Mouse (Mus musculus): ENCODE measurements around the gene Mtfr1l. TPM values are rescaled to one million over a fixed set of nuclear protein-coding genes. Genes with fewer than 3 reads are reported as not detected.

Mtfr1l gene
- polyA plus RNA-seq, 1 experiment from 2014 or later = 125 TPM

GRCm38 (mm10) chr4:134557626-134558249 lies 22.6 kb upstream of the Mtfr1l start:
- H3K9ac ChIP-seq = no peak overlapping the region
- no peaks in the 10 kb centered on the region for H3K4me1 ChIP-seq (ENCODE audit: insufficient read depth)
- no peaks in the 10 kb centered on the region for H3K27me3 ChIP-seq (ENCODE audit: insufficient read depth, low read length)
- no peaks in the 10 kb centered on the region for H3K9me3 ChIP-seq (ENCODE audit: low read depth, low read length)
- H3K36me3 ChIP-seq (ENCODE audit: insufficient read depth) = no peaks in the 10 kb centered on the region
- no peak overlapping the region for H3K4me3 ChIP-seq (ENCODE audit: low read depth, low read length)
- ATAC-seq (ENCODE audit: insufficient read depth) = no peak
- 16% methylated on average over 15 of the region's 16 CpGs for WGBS
- H3K4me2 ChIP-seq = no peak overlapping the region
- TF ChIP-seq CTCF (IDR thresholded peaks at IDR 0.05; ENCODE audit: low read depth) = no peak
- H3K27ac ChIP-seq (ENCODE audit: low read depth) = no peak overlapping the region
- DNase-seq = no peak

GRCm38 (mm10) chr4:134555956-134556580 lies 20.9 kb upstream of the Mtfr1l start:
- no peak overlapping the region for H3K9ac ChIP-seq
- no peak for DNase-seq

GRCm38 (mm10) chr4:134553631-134554030 lies 18.4 kb upstream of the Mtfr1l start:
- H3K4me1 ChIP-seq (ENCODE audit: insufficient read depth) = 0 out of 2 replicates have a peak, but pooled peaks cover 2% of the 10 kb centered on the region
- peaks cover 18% of the 10 kb centered on the region for H3K36me3 ChIP-seq (ENCODE audit: insufficient read depth)
- H3K4me2 ChIP-seq = no peak overlapping the region
- no peak overlapping the region for H3K9ac ChIP-seq
- H3K4me3 ChIP-seq (ENCODE audit: low read depth, low read length) = no peak overlapping the region
- no peak for TF ChIP-seq CTCF (IDR thresholded peaks at IDR 0.05; ENCODE audit: low read depth)
- DNase-seq (no peak), ATAC-seq (ENCODE audit: insufficient read depth) (no peak)
- H3K27me3 ChIP-seq (ENCODE audit: insufficient read depth, low read length) = no peaks in the 10 kb centered on the region
- H3K27ac ChIP-seq (ENCODE audit: low read depth) = no peak overlapping the region
- peaks cover 6% of the 10 kb centered on the region; the same call in 1 of the 2 replicates for H3K9me3 ChIP-seq (ENCODE audit: low read depth, low read length)
- WGBS = 68% methylated on average over 1 of the region's 1 CpGs

More at GRCm38 (mm10) chr4:134555956-134556580, 20.9 kb upstream of the Mtfr1l start:
- H3K4me3 ChIP-seq (ENCODE audit: low read depth, low read length) = no peak overlapping the region
- no peak overlapping the region for H3K27ac ChIP-seq (ENCODE audit: low read depth)
- H3K36me3 ChIP-seq (ENCODE audit: insufficient read depth) = no peaks in the 10 kb centered on the region
- no peak overlapping the region for H3K4me2 ChIP-seq
- H3K27me3 ChIP-seq (ENCODE audit: insufficient read depth, low read length) = no peaks in the 10 kb centered on the region
- no peak for ATAC-seq (ENCODE audit: insufficient read depth)
- H3K4me1 ChIP-seq (ENCODE audit: insufficient read depth) = no peaks in the 10 kb centered on the region
- H3K9me3 ChIP-seq (ENCODE audit: low read depth, low read length) = no peaks in the 10 kb centered on the region
- 71% methylated on average over 8 of the region's 8 CpGs for WGBS
- peak; percentile 50; the same call in 1 of the 2 replicates for TF ChIP-seq CTCF (IDR thresholded peaks at IDR 0.05; ENCODE audit: low read depth)

- Histone ChIP-seq H3K4me2 (peak within 1 kb of the TSS; percentile 79), H3K27me3 (ENCODE audit: insufficient read depth, low read length) (no peaks in the 10 kb centered on the region), H3K27ac (ENCODE audit: low read depth) (peak within 1 kb of the TSS; percentile 86), H3K36me3 (ENCODE audit: insufficient read depth) (peaks cover 32% of the 10 kb centered on the region), H3K9me3 (ENCODE audit: low read depth, low read length) (peaks cover 6% of the 10 kb centered on the region; the same call in 1 of the 2 replicates), H3K4me1 (ENCODE audit: insufficient read depth) (0 out of 2 replicates have a peak, but pooled peaks cover 3% of the 10 kb centered on the region), H3K4me3 (ENCODE audit: low read depth, low read length) (peak within 1 kb of the TSS; percentile 62), H3K9ac (peak within 1 kb of the TSS; percentile 97)
- no peak for TF ChIP-seq CTCF (IDR thresholded peaks at IDR 0.05; ENCODE audit: low read depth)
- DNase-seq (peak; percentile 80), ATAC-seq (ENCODE audit: insufficient read depth) (peak; percentile 90)
- under 1% methylated on average over 54 of the region's 67 CpGs for WGBS
Measured at GRCm38 (mm10) chr4:134551494-134552316, 16.5 kb upstream of the Mtfr1l start, which contains the start of gene Selenon. TSS of gene Selenon (minus strand) at chr4:134552166.

- no peak overlapping the region for H3K27ac ChIP-seq (ENCODE audit: low read depth)
- DNase-seq (no peak), ATAC-seq (ENCODE audit: insufficient read depth) (no peak)
- H3K4me3 ChIP-seq (ENCODE audit: low read depth, low read length) = no peak overlapping the region
- H3K9me3 ChIP-seq (ENCODE audit: low read depth, low read length) = peaks cover 6% of the 10 kb centered on the region; the same call in 1 of the 2 replicates
- peaks cover 50% of the 10 kb centered on the region for H3K36me3 ChIP-seq (ENCODE audit: insufficient read depth)
- H3K9ac ChIP-seq = no peak overlapping the region
- no peak overlapping the region for H3K4me2 ChIP-seq
- peak; percentile 34 for TF ChIP-seq CTCF (IDR thresholded peaks at IDR 0.05; ENCODE audit: low read depth)
- 0 out of 2 replicates have a peak, but pooled peaks cover 3% of the 10 kb centered on the region for H3K4me1 ChIP-seq (ENCODE audit: insufficient read depth)
- no peaks in the 10 kb centered on the region for H3K27me3 ChIP-seq (ENCODE audit: insufficient read depth, low read length)
- 97% methylated on average over 8 of the region's 8 CpGs for WGBS
Measured at GRCm38 (mm10) chr4:134549899-134550298, 14.7 kb upstream of the Mtfr1l start.

- Histone ChIP-seq H3K27ac (ENCODE audit: low read depth) (no peak overlapping the region), H3K4me2 (no peak overlapping the region), H3K4me1 (ENCODE audit: insufficient read depth) (0 out of 2 replicates have a peak, but pooled peaks cover 3% of the 10 kb centered on the region), H3K9me3 (ENCODE audit: low read depth, low read length) (peaks cover 6% of the 10 kb centered on the region; the same call in 1 of the 2 replicates), H3K36me3 (ENCODE audit: insufficient read depth) (peaks cover 60% of the 10 kb centered on the region), H3K27me3 (ENCODE audit: insufficient read depth, low read length) (no peaks in the 10 kb centered on the region), H3K9ac (peak overlapping the region; percentile 11; the same call in 1 of the 2 replicates), H3K4me3 (ENCODE audit: low read depth, low read length) (no peak overlapping the region)
- peak; percentile 68 for DNase-seq
- no peak for ATAC-seq (ENCODE audit: insufficient read depth)
- no peak for TF ChIP-seq CTCF (IDR thresholded peaks at IDR 0.05; ENCODE audit: low read depth)
- 62% methylated on average over 18 of the region's 18 CpGs for WGBS
Measured at GRCm38 (mm10) chr4:134548169-134548938, 13.2 kb upstream of the Mtfr1l start.
